Comparison of ENCODE assay signal across 21 mouse cellular contexts in genomic region chr4:40874794-40875552, GRCm38 (mm10). TPM values are rescaled to one million over a fixed set of nuclear protein-coding genes. Genes with fewer than 3 reads are reported as not detected.
A peak's percentile ranks its signal among the peaks of the same experiment; 100 is the strongest.
DNase-seq lines count a peak whose midpoint lies in the region; ATAC-seq lines count a peak whose summit lies in the region.
"Had no signal": no experiment of that assay in that cellular context is flagged by ENCODE, and none has a peak within 500 bp of the region (broad histone marks: within the 10 kb centered on the region; RNA-seq: fewer than 3 reads in every experiment).

No protein-coding gene starts in this region.

- H3K4me1 ChIP-seq in kidney, embryonic 16.5 days (ENCODE audit: insufficient read depth, low read length), result peaks cover 36% of the 10 kb centered on the region

- H3K4me2 ChIP-seq in kidney, embryonic 16.5 days (replicated peaks; ENCODE audit: low read depth, low read length), result no peak overlapping the region
- H3K4me2 ChIP-seq: hindbrain, embryonic 13.5 days; lung, embryonic 14.5 days had no signal

- WGBS in kidney, embryonic 16.5 days, result 73% methylated on average over 5 of the region's 5 CpGs

- no peak overlapping the region for H3K9ac ChIP-seq in kidney, embryonic 16.5 days (replicated peaks; ENCODE audit: low read length)
- H3K9ac ChIP-seq: hindbrain, embryonic 13.5 days; lung, embryonic 14.5 days had no signal

- no peaks in the 10 kb centered on the region for H3K36me3 ChIP-seq in kidney, embryonic 16.5 days (ENCODE audit: insufficient read depth, low read length)
- H3K36me3 ChIP-seq: hindbrain, embryonic 13.5 days had no signal

- H3K27me3 ChIP-seq in kidney, embryonic 16.5 days (ENCODE audit: insufficient read depth, low read length), result no peaks in the 10 kb centered on the region
- H3K27me3 ChIP-seq: hindbrain, embryonic 13.5 days; Patski had no signal

- no peak overlapping the region for H3K4me3 ChIP-seq in kidney, embryonic 16.5 days (ENCODE audit: low read length)
- H3K4me3 ChIP-seq: hindbrain, embryonic 13.5 days had no signal

- H3K9me3 ChIP-seq in kidney, embryonic 16.5 days (ENCODE audit: low read length), result no peaks in the 10 kb centered on the region
- H3K9me3 ChIP-seq: hindbrain, embryonic 13.5 days had no signal

- 0 out of 2 replicates have a peak overlapping the region, but pooled peaks have one; percentile 56 for H3K27ac ChIP-seq in kidney, embryonic 16.5 days (ENCODE audit: low read length)
- H3K27ac ChIP-seq: hindbrain, embryonic 13.5 days; macrophage had no signal

- peak; percentile 8 for DNase-seq in CD4-positive, CD25-positive, alpha-beta regulatory T cell, adult 2 months (ENCODE audit: low read depth, low spot score)
- DNase-seq in kidney, adult 11 months, result no peak
- peak; percentile 7 for DNase-seq in thymus, postnatal 14 days
- DNase-seq in thymus, postnatal 25 days, result no peak
- DNase-seq in heart, adult 18-20 months, result no peak
- no peak for DNase-seq in ovary, postnatal 10 days (ENCODE audit: low spot score)
- DNase-seq: adrenal gland, postnatal 36 days had no signal

- no peak for ATAC-seq in CD4-positive, CD25-positive, alpha-beta regulatory T cell, adult 4 months
- no peak; the same call in 1 of the 2 replicates for ATAC-seq in kidney, embryonic 16.5 days (ENCODE audit: low FRiP score, low TSS enrichment)
- ATAC-seq: Patski had no signal

RNA-seq across cellular contexts. Expression of gene B4galt1, which starts 21.2 kb away (rescaled TPM):
- 10 to 100 TPM; 52.5 to 61.3 TPM for polyA plus RNA-seq in CD4-positive, CD25-positive, alpha-beta regulatory T cell, adult 4 months (2017; shearing (Covaris generic))
- polyA plus RNA-seq in kidney, embryonic 16.5 days (2015; fragmentation: Nextera tagmentation; extraction: Ambion mirVana), result 47.5 and 48.0 TPM in 2 replicates
- total RNA-seq in heart, adult 18-20 months (2021), result 10 to 100 TPM; 58.2 to 59.1 TPM

RNA-seq across cellular contexts. Expression of gene Spink4, which starts 44.9 kb away (rescaled TPM):
- not detected for polyA plus RNA-seq in CD4-positive, CD25-positive, alpha-beta regulatory T cell, adult 4 months (2017; shearing (Covaris generic))
- polyA plus RNA-seq in kidney, embryonic 16.5 days (2015; fragmentation: Nextera tagmentation; extraction: Ambion mirVana), result not detected in 2 replicates
- not detected for total RNA-seq in heart, adult 18-20 months (2021)
- total RNA-seq: granulocyte monocyte progenitor cell, adult 5-6 weeks; layer of hippocampus, postnatal 14 days; left cerebral cortex, postnatal 25 days had no signal
- polyA plus RNA-seq: embryonic facial prominence, embryonic 11.5 days; forebrain, embryonic 11.5 days; frontal cortex, adult 2 months; hindbrain, embryonic 13.5 days; lung, embryonic 14.5 days; macrophage; midbrain, embryonic 16.5 days; neural tube, embryonic 11.5 days; Patski had no signal

Comparison
In these comparisons a context has a peak if more than half of its experiments do, and no peak if none do; other contexts are left out.
1. DNase-seq: peak in CD4-positive, CD25-positive, alpha-beta regulatory T cell, adult 2 months (single experiment) and thymus, postnatal 14 days (single experiment); none in kidney, adult 11 months (single experiment), thymus, postnatal 25 days (single experiment), heart, adult 18-20 months (0 of 2) and ovary, postnatal 10 days (single experiment).